Mouse (Mus musculus): Measurements from ENCODE around the gene Aco2. TPM values are rescaled to one million over a fixed set of nuclear protein-coding genes. Genes with fewer than 3 reads are reported as not detected.

Gene Aco2
- total RNA-seq, 2 experiments from 2014 or later, result 1,158 to 1,247 TPM

GRCm38 (mm10) chr15:81920546-81921217 lies 48.6 kb downstream of the Aco2 start:
- DNase-seq, result no peak

GRCm38 (mm10) chr15:81921255-81921654 lies 49.1 kb downstream of the Aco2 start:
- DNase-seq, result no peak

- no peak for DNase-seq
These were observed 52.8 kb downstream of the Aco2 start for GRCm38 (mm10) chr15:81924933-81925332.

- DNase-seq, result peak; percentile 97
These were observed 53.8 kb downstream of the Aco2 start, which contains the start of gene Polr3h for GRCm38 (mm10) chr15:81925760-81926445. Polr3h (minus strand) TSS chr15:81926240.

- DNase-seq, result no peak
These were observed 54.3 kb downstream of the Aco2 start for GRCm38 (mm10) chr15:81926446-81926822.

GRCm38 (mm10) chr15:81927741-81928140 lies 55.6 kb downstream of the Aco2 start:
- DNase-seq, result no peak

GRCm38 (mm10) chr15:81928277-81928676 lies 56.2 kb downstream of the Aco2 start:
- no peak for DNase-seq

- DNase-seq, result no peak
These were observed 60.9 kb downstream of the Aco2 start for GRCm38 (mm10) chr15:81932951-81933470.

- no peak for DNase-seq
These were observed 61.9 kb downstream of the Aco2 start for GRCm38 (mm10) chr15:81933986-81934385.

GRCm38 (mm10) chr15:81935869-81936637 lies 63.9 kb downstream of the Aco2 start:
- no peak for DNase-seq

- DNase-seq, result peak; percentile 50
These were observed 64.6 kb downstream of the Aco2 start, which contains the start of gene Csdc2 for GRCm38 (mm10) chr15:81936679-81937078. Csdc2 (plus strand) TSS chr15:81936759.

GRCm38 (mm10) chr15:81937098-81937972 lies 65.2 kb downstream of the Aco2 start:
- DNase-seq, result no peak

- DNase-seq, result no peak
These were observed 66.1 kb downstream of the Aco2 start for GRCm38 (mm10) chr15:81938246-81938645.

GRCm38 (mm10) chr15:81939157-81939715 lies 67.1 kb downstream of the Aco2 start:
- DNase-seq, result no peak

- no peak for DNase-seq
These were observed 67.7 kb downstream of the Aco2 start for GRCm38 (mm10) chr15:81939774-81940173.

GRCm38 (mm10) chr15:81940219-81940618 lies 68.1 kb downstream of the Aco2 start:
- DNase-seq, result no peak

- DNase-seq, result no peak
These were observed 68.9 kb downstream of the Aco2 start for GRCm38 (mm10) chr15:81941010-81941409.

- DNase-seq, result no peak
These were observed 71.2 kb downstream of the Aco2 start for GRCm38 (mm10) chr15:81943176-81943749.

GRCm38 (mm10) chr15:81949076-81949475 lies 77.0 kb downstream of the Aco2 start:
- DNase-seq, result no peak

GRCm38 (mm10) chr15:81949476-81950131 lies 77.5 kb downstream of the Aco2 start:
- no peak for DNase-seq
